Mouse (Mus musculus) left cerebral cortex, adult 8-10 months (tissue): ENCODE data around the gene Fkbpl. TPM values are rescaled to one million over a fixed set of nuclear protein-coding genes. Genes with fewer than 3 reads are reported as not detected.

Experiments used
- DNase-seq, 2 experiments: peaks; one replicate each; pipeline ENCODE4 v3.0.0; 2022; ENCODE audit warnings: low spot score in 2 of 2
- total RNA-seq, 4 experiments: library from RNA; stranded (reverse); gene quantifications; 2 replicates each; pipeline ENCODE4 v1.2.4; 2022

The Fkbpl gene
- total RNA-seq, 4 experiments from 2014 or later: 12.5 to 16.7 (median 14.8) TPM

DNA sequence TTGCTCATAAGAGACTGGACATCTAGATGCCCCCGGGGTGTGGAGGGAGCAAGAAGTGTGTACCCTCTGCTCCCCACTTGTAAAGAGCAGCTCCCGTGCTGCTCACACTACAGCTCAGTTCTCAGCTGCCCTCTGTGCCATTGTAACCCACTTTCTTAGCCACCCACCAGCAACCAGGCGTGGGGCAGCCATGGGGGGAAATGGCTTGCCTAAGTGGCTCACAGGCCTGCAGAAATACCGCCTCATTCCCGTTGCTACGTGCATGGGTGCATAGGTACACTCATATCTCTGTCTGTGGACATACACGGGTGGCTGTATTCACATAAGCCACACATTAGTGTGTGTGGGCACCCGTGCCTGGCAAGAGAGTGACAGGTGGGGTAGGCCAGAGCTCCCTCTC lies 18.4 kb downstream of the Fkbpl start:
- no peak for DNase-seq

DNA sequence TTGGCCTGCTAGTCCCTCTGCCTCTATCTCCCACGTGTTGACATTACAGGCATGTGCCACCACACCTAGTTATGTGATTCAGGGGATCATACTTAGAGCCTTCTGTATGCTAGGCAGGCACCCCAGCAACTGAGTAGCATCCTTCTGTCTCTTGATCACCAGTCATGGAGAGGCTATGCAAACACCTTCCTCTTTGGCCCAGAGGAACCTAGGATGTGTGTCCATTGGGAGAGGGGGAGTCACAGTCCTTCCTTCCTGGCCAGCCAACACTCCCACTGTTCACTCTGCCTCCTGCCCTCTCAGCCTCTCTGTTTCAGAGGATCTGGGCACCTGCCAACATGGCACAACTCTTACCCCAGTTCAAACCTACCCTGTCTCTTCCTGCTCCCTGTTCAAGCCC lies 19.0 kb downstream of the Fkbpl start:
- no peak for DNase-seq

DNA sequence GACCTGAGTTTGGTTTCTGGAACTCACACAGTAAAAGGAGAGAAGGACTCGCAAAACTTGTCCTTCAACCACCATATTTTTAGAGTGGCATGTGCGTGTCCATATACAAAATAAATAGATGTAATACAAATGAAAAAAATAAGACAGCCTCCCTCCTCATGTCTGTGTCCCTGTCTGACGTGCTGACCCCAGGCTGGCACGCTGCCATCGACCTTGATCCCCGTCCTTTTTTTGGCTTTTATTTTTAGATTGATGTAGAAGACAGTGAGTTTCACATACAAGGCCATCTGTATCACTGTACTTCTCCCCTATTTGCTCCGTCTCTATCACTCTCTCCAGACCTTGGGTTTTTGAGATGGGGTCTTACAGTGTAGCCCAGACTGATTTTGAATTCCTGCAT lies 19.9 kb downstream of the Fkbpl start:
- DNase-seq: no peak

DNA sequence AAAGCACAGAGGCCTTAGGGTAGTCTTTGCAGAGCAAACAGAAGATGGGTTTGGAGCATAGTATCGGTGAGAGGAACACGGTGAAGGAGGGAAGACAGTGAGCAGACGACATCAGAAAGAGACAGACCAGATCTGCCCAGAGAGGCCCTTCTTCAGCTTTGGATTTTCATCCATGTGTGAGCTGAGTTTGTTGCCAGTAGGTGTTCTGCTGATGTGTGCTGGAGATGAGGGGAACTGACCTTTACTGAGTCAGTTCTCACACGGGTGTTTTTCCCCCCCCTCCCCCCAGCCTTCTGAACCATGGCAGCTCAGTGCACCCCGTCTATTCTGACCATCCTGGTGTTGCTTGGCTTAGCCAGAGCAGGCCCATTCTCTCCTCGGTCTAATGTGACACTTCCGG lies 25.7 kb downstream of the Fkbpl start, which contains the start of gene Tnxb:
Gene Tnxb (plus strand): TSS at position 301 of the 400 bp plus-strand sequence.
- no peak for DNase-seq

DNA sequence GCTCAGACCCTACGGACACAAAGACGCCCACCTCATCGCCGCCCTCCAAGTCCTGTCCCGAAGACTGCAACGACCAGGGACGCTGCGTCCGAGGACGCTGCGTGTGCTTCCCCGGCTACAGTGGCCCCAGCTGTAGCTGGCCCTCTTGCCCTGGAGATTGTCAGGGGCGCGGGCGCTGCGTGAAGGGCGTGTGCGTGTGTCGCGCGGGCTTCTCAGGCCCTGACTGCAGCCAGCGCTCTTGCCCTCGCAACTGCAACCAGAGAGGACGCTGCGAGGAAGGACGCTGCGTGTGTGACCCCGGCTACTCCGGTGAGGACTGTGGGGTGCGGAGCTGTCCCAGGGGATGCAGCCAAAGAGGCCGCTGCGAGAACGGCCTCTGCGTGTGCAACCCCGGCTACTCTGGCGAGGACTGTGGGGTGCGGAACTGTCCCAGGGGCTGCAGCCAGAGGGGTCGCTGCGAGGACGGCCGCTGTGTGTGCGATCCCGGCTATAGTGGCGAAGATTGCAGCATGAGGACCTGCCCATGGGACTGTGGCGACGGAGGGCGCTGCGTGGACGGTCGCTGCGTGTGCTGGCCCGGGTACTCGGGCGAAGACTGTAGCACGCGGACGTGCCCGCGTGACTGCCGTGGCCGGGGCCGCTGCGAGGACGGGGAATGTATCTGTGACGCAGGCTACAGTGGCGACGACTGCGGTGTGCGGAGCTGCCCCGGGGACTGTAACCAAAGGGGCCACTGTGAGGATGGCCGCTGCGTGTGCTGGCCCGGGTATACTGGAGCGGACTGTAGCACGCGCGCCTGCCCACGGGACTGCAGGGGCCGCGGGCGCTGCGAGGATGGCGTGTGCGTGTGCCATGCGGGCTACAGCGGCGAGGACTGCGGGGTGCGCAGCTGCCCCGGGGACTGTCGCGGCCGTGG lies 26.8 kb downstream of the Fkbpl start:
- no peak for DNase-seq

DNA sequence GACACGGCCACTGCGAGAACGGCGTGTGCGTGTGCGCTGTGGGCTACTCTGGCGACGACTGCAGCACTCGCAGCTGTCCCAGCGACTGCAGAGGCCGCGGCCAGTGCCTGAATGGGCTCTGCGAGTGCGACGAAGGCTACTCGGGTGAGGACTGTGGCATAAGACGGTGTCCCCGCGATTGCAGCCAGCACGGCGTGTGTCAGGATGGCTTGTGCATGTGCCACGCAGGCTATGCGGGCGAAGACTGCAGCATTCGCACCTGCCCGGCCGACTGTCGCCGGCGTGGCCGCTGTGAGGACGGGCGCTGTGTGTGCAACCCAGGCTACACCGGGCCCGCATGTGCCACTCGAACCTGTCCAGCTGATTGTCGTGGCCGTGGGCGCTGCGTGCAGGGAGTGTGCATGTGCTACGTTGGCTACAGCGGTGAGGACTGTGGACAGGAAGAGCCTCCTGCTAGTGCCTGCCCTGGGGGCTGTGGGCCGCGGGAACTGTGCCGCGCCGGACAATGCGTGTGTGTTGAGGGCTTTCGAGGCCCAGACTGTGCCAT lies 27.8 kb downstream of the Fkbpl start:
- DNase-seq: no peak

DNA sequence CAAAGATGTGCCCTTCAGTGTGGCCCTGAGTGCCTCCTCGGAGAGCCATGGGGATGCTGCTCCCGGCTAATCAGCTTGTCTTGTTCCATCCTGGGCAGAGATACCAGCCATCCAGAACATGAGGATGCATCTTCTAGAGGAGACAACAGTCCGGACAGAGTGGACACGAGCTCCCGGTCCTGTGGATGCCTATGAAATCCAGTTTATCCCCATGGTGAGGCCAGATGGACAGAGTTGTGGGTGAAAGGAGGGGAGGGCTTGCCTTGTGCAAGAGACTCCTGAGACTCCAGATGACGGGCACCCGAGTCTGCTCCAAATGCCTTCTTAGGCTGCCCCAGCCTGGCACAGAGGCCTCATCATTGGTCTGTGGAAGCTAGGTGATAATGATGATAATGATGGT lies 28.6 kb downstream of the Fkbpl start:
- no peak for DNase-seq

DNA sequence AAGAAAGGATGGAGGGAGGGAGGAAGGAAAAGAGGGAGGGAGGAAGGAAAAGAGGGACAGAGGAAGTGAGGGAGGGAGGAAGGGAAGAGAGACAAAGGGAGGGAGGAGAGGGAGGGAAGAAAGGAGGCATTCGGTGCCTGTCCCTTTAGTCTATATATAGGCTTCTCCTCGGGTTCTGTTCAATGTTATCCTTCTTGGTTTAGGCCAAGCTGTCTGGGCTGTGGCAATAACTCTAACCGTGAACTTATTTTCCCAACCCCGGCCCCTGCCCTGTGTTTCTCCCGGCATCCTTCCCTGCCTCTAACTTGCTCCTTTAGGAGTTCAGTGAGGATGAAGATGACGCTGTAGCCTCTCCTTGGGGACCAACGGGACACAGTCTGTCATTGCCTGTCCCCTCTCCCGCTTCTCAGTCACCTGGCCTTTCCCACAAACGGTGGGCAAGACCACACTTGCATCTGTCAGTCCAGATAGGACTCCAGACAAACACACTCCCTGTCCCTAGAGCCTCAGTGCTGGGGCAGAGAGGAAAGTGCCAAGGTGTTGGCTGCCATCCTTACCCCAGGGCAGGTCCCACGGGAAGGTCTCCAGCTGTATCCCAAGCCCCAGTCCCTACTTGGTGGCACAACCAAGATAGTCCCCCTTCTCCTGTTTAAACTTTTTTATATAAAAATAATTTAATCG lies 30.1 kb downstream of the Fkbpl start:
- no peak for DNase-seq

DNA sequence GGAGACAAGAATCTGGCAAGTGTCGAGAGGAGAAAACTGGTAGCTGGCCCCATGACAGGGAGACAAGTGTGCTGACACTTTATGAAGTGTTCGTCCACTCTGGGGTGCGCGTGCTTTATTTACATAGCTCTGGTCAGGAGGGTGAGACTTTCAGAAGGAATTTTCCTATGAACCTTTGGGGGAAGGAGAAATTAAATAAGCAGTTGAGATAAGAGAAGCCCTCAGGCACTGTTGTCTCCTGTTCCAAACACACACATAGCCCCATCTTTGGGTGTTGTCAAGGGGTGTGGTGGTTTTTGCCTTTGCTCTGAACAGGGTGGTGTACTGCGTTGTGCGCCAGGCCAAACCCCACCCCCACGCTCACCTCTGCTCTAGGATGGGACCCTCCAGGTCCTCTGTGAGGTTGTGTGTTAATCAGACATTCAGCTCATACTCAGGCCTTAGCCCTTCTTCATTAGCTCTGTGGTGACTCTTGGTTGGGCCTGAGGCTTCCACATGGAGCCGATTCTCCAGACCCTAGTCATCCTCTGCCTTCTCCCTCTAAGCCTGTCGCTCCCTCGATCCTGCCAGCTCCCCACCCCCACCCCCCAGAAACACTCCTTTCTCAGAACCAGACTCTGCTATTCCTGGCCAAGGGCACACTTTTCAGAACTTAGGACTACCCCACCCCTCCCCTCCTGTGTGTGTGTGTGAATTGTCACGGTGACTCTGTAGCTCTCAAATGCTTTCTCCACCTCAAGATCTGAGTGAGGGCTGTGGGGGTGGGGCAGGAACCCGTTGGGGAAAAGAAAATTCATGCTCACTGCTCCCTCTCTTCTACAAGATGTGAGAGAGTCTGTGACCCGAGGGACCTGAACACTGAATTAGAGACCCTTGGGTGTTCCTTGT lies 30.9 kb downstream of the Fkbpl start:
- DNase-seq: no peak

DNA sequence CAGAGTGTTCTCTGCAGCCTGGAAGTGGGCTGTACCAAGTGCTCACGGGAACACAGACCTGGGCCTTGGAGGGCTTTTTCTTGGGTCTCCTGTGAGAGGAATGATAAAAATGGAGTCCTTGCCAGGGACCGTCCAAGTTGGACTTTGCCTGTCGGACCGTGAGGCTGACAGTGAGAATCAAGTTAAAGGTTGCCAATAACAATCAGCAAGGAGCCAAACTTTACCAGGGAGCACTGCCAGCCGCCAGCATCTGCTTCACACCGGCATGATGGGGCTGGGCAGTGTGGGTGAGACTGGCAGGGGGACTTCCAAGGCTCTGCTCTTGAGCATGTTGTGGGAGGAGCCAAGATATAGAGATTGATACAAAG lies 31.5 kb downstream of the Fkbpl start:
- no peak for DNase-seq

DNA sequence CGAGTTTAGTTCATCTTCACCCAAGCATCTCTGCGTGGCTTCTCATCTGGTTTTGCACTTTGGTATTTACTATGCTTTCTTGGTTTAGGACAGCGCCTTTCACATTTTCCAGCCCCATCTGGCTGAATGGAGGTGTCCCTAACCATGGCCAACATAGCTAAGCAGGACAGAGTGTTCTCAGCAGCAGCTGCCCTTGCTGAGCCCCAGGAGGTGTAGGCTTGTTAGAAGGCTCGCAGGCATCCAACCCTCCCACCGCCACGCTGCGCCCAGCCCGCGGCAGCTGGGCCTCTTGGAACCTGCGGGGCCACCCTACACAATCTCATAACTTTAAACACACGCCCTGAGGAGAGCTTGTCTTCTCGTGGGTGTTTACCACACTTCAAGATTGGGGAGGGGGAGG lies 32.1 kb downstream of the Fkbpl start:
- DNase-seq: no peak

DNA sequence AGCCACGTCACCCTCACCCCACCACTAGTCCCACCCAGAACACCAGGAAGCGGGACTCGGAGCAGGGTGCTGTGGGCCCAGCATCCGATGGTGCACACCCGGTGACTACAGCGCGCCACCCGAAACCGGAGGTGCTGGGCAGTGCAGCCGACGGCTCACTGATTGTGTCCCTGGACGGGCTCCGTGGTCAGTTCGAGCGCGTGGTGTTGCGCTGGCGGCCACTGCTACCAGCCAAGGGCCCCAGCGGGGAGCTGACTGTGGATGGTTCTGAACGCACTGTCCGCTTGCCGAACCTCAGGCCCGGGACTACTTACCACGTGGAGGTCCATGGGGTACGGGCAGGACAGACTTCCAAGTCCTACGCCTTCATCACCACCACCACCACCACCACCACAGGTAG lies 35.6 kb downstream of the Fkbpl start:
- no peak for DNase-seq

DNA sequence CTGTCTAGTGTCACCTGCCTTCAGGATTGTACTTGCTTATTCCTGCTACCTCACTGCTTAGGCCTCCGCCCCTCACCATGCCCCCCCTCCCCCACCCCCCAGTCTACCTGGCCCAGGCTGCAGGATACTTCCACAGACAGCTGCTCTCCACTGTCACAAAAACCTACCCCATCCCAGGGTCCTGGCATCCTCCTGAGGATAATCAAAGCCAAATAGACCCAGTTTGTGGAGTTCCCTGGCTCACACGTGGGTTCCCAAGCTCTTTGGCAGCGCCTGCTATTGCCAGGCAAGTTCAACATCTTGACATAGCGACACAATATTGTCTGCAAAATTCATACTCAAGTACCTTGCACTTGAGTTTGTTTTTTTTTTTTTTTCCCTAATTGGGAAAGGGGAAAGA lies 36.1 kb downstream of the Fkbpl start:
- DNase-seq: no peak

DNA sequence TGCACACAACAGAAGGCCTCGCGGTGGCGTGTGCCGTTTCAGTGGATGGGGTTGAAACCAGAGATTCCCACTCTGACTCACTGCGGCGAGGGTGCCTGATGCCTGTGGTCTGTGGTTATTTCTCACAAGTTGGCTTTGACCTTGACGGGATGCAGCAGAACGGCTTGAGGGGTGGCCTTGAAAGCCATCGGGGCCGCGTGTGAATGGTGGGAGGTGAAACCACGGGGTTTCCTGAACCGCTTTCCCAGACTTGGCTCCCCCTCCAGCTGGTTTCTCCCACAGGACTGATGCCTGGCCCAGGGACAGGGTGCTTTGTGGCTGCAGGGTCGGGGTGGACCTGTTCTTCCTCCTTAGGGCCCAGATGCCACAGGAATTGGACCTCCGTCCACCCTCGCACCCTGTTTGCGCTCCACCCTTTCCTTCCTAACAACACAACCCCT lies 36.6 kb downstream of the Fkbpl start:
- DNase-seq: no peak

DNA sequence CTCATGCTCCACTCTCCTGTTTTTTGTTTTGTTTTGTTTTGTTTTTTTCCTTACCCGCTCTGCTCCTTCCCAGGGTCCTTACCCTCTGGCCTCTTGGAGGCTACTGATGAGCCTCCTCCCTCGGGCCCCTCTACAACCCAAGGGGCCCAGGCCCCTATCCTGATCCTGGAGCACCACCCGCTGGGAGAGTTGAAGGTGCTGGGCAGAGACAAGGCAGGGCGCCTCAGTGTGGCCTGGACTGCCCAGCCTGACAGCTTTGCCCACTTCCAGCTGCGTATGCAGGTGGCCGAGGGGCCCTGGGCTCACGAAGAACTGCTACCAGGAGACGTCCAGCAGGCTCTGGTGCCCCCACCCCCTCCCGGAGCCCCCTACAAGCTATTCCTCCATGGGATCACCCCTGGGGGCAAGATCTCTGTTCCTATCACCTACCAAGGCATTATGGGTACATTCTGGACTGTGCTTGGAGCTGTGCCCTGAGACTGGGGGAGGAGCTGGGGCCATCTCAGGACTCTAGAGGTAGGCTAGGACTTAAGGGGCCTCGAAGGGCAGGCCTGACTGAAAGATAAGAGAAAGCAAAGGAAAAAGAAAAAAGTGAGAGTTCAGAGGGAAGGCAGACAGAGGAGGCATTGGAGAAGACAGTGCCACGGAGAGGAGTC lies 37.4 kb downstream of the Fkbpl start:
- DNase-seq: no peak

DNA sequence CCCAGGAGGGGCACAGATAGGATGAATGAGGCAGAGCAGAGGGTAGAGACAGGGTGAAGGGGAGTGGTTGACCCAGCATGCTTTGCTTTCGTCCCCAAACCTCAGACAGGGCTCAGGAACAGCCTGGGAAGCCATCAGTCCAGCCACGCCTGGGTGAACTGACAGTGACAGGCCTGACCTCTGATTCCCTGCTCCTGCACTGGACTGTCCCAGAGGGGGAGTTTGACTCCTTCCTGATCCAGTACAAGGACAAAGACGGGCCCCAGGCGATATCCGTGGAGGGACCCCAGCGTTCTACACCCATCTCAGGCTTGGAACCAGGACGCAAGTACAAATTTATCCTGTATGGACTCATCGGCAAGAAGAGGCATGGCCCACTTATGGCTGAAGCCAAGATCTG lies 38.6 kb downstream of the Fkbpl start:
- no peak for DNase-seq

DNA sequence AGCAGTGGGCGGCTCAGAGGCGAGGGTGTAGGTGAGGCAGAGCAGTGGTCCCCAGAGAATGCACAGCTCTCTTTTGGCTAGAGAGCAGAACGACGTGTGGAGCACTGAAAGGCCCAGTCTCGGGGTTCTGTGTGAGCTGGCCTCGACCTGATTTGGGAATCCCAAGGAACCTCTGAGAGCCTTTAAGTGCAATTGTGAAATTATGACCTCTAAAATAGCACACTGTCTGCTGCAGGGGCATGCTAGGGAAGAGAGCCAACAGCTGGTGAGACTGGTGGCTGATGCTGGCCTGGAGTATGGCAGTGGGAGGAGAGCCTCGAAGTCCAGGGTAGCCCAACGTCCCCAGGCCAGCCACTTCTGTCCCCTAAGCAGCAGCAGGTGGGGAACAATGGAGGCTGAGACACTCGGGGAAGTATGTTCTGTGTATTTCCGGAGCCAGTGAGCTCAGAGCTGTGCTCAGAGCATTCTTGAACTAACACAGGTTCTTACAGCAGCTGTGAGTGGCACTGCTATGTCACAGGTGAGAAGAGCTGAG lies 39.2 kb downstream of the Fkbpl start:
- DNase-seq: no peak

DNA sequence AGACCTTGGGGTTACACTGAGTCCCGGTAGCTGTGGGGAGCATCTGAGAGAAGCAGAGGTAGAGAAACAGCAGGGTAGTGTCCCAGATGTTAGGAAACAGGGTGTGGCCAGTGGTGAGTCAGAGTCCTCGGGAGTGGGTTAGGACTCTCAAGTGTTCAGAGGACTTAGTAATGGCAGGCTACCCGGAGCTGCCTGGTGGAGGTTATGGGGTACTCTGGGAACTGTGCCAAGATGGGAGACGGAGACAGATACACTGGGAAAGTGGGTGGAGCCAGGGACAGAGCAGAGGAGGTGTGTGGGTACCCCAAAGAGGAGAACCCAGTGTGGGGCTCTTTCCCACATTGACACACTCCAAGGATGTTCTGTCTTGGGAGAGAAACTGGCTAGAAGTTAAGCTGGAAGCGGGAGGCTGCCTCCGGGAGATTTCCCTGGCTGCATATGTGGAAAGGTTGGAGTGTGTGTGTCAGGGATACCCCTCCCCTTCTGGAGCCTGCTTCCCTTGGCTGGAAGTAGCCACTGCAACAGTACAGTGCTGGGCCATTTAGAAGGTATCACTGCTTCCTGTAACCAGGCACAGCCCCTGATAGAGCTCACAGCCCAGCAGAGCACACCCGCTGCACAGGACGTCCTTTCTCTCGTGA lies 39.8 kb downstream of the Fkbpl start:
- no peak for DNase-seq

DNA sequence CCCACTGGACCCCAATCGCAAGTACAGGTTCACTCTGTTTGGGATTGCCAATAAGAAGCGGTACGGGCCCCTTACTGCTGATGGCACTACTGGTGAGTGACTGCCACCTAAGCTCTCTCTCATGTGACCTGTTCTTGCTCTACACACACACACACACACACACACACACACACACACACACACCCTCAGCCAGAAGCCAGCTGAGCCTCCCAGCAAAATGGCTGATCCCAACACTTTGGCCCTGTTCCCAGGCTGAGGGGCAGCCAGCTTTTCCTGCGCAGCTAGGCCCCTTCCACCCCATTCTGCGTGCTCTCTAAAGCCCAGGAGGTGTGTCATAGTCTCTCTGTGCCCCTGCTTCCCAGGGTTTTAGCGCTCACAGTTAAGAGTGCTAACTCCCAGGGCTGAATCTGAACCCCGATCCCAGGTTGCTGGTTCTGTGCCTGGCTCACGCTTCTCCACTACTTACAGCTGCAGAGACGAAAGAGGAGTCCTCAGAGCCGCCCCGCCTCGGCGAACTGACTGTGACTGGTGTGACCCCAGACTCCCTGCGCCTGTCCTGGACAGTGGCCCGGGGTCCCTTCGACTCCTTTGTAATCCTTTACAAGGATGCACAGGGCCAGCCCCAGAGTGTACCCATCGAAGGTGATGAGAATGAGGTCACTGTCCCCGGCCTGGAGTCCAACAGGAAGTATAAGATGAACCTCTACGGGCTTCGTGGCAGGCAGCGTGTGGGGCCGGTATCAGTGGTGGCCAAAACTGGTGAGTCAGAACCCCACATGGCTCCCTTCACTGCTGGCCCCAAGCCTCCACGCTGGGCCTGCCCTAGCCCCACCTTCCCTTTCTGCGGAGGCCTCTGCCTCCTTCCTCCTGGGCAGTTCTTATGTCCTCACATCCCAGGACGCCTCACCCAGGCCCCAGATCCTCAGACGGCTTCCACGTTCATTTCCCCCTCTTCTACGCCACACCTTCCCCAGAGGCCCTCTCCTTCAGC lies 40.9 kb downstream of the Fkbpl start:
- DNase-seq: no peak
